Mouse (Mus musculus): ENCODE results near the gene Pigx.
A peak's percentile ranks its signal among the peaks of the same experiment; 100 is the strongest.

Pigx gene

GRCm38 (mm10) chr16:32099638-32100150 is at the start of gene Pigx, which contains the start of gene Cep19:
Gene Pigx, minus strand, starts transcription at chr16:32099740.
Gene Cep19, plus strand, starts transcription at chr16:32099800.
- peak; percentile 75 to 84 for DNase-seq (ENCODE audit: low spot score in 2 of 2)

- DNase-seq (ENCODE audit: low spot score in 2 of 2) = no peak
Measured at GRCm38 (mm10) chr16:32147589-32148207, 48.2 kb upstream of the Pigx start.

- no peak for DNase-seq (ENCODE audit: low spot score in 2 of 2)
Measured at GRCm38 (mm10) chr16:32144592-32144991, 45.1 kb upstream of the Pigx start.

- DNase-seq (ENCODE audit: low spot score in 2 of 2) = no peak
Measured at GRCm38 (mm10) chr16:32143766-32144165, 44.2 kb upstream of the Pigx start.

- no peak for DNase-seq (ENCODE audit: low spot score in 2 of 2)
Measured at GRCm38 (mm10) chr16:32138954-32139353, 39.4 kb upstream of the Pigx start.

- no peak for DNase-seq (ENCODE audit: low spot score in 2 of 2)
Measured at GRCm38 (mm10) chr16:32135842-32136357, 36.4 kb upstream of the Pigx start.

GRCm38 (mm10) chr16:32133148-32133547 is 33.6 kb upstream of the Pigx start:
- DNase-seq (ENCODE audit: low spot score in 2 of 2) = no peak

- DNase-seq (ENCODE audit: low spot score in 2 of 2) = no peak
Measured at GRCm38 (mm10) chr16:32130190-32130826, 30.8 kb upstream of the Pigx start.

GRCm38 (mm10) chr16:32129449-32130189 is 30.1 kb upstream of the Pigx start:
- no peak for DNase-seq (ENCODE audit: low spot score in 2 of 2)

GRCm38 (mm10) chr16:32127046-32127445 is 27.5 kb upstream of the Pigx start:
- DNase-seq (ENCODE audit: low spot score in 2 of 2) = no peak

GRCm38 (mm10) chr16:32125364-32125763 is 25.8 kb upstream of the Pigx start:
- DNase-seq (ENCODE audit: low spot score in 2 of 2) = no peak

- no peak for DNase-seq (ENCODE audit: low spot score in 2 of 2)
Measured at GRCm38 (mm10) chr16:32124444-32125335, 25.1 kb upstream of the Pigx start.

GRCm38 (mm10) chr16:32124020-32124419 is 24.5 kb upstream of the Pigx start:
- no peak for DNase-seq (ENCODE audit: low spot score in 2 of 2)

- DNase-seq (ENCODE audit: low spot score in 2 of 2) = no peak
Measured at GRCm38 (mm10) chr16:32120454-32120853, 20.9 kb upstream of the Pigx start.

GRCm38 (mm10) chr16:32116186-32116585 is 16.6 kb upstream of the Pigx start:
- no peak for DNase-seq (ENCODE audit: low spot score in 2 of 2)

- DNase-seq (ENCODE audit: low spot score in 2 of 2) = no peak
Measured at GRCm38 (mm10) chr16:32115781-32116180, 16.2 kb upstream of the Pigx start.

GRCm38 (mm10) chr16:32114968-32115695 is 15.6 kb upstream of the Pigx start:
- peak; percentile 78 to 85 for DNase-seq (ENCODE audit: low spot score in 2 of 2)

- DNase-seq (ENCODE audit: low spot score in 2 of 2) = no peak
Measured at GRCm38 (mm10) chr16:32114406-32114805, 14.9 kb upstream of the Pigx start.

- DNase-seq (ENCODE audit: low spot score in 2 of 2) = peak; percentile 26 to 33
Measured at GRCm38 (mm10) chr16:32113541-32114218, 14.1 kb upstream of the Pigx start.
